Mouse (Mus musculus) small intestine, adult 2 months (tissue): ENCODE measurements around the gene Fam161b.

Source experiments
- CTCF ChIP-seq: fragments of 200-500 bp; IDR thresholded peaks from 2 replicates; pipeline ENCODE4 v1.5.1; 2012; ENCODE audit warnings: low read depth, mild to moderate bottlenecking, control low read depth, inconsistent platforms, low read length, moderate library complexity, mixed read lengths; ENCODE audit not compliant: insufficient replicate concordance, insufficient read length; ENCODE audit errors: extremely low read depth
- POLR2A ChIP-seq: fragments of 200-500 bp; IDR thresholded peaks from 2 replicates; pipeline ENCODE4 v1.6.1; 2012; ENCODE audit warnings: low read depth, mild to moderate bottlenecking, control low read depth, inconsistent platforms, low read length, moderate library complexity

GRCm38 (mm10) chr12:84365137-84365536 is 3.5 kb upstream of the Fam161b start:
- TF ChIP-seq CTCF: no peak
- no peak for TF ChIP-seq POLR2A
